Mouse (Mus musculus) megakaryocyte, embryonic 14.5 days (primary cell): ENCODE results near the gene Snx29. TPM values are rescaled to one million over a fixed set of nuclear protein-coding genes. Genes with fewer than 3 reads are reported as not detected.
"Not testable (repeated sequence)": the region's sequence is repeated elsewhere in the genome, so short reads cannot be mapped to it uniquely, and the experiment has no call there.

Experiments used
- H3K27me3 ChIP-seq: replicated peaks from 2 replicates; pipeline ENCODE3; 2012; ENCODE audit warnings: inconsistent platforms
- H3K36me3 ChIP-seq: replicated peaks from 2 replicates; pipeline ENCODE3; 2012; ENCODE audit warnings: low read length, inconsistent platforms, mixed read lengths
- H3K4me1 ChIP-seq: 2 replicates; pipeline ENCODE4 v1.6.1; 2012; ENCODE audit warnings: inconsistent platforms
- H3K4me3 ChIP-seq: replicated peaks from 2 replicates; pipeline ENCODE3; 2012; ENCODE audit warnings: moderate library complexity, mild to moderate bottlenecking, inconsistent platforms
- H3K9me3 ChIP-seq: 2 replicates; pipeline ENCODE4 v1.6.1; 2012; ENCODE audit warnings: inconsistent platforms
- FLI1 ChIP-seq: IDR thresholded peaks from 2 replicates; pipeline ENCODE4 v1.6.1; 2012; ENCODE audit warnings: low read length, inconsistent platforms, mixed read lengths
- GATA1 ChIP-seq: IDR thresholded peaks from 3 replicates; pipeline ENCODE4 v1.6.1; 2012; ENCODE audit warnings: mixed read lengths, low read length, inconsistent platforms, borderline replicate concordance
- polyA plus RNA-seq: library from polyadenylated mRNA; stranded (reverse); fragments of >175 nt; gene quantifications from 2 replicates; pipeline ENCODE4 v1.2.3, GENCODE M21; 2012; ENCODE audit warnings: low replicate concordance; ENCODE audit not compliant: insufficient read depth

Snx29 gene
- polyA plus RNA-seq, 1 experiment, result 3.9 TPM

DNA sequence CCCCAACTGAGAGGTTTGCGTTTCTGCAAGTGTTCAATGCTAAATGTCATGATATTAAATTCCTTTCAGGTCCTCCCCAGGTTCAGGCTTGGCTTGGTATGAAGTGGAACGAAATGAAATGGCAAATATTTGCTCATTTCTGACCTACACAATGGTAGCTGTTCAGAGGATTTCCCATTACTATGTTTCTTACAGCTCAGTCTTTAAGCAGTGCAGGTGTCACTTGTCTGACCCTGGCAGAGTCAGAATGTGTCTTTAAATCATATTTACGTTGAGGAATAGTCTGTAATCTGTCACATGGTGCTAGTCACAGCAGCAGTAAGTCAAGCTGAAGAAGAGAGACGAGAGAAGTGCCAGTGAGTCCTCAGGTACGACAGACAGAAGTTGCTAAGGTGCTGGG is 36.5 kb downstream of the Snx29 start:
- Histone ChIP-seq H3K9me3 (no peaks in the 10 kb centered on the region), H3K36me3 (peaks cover 32% of the 10 kb centered on the region)
- no peak for TF ChIP-seq GATA1
- no peak for TF ChIP-seq FLI1

DNA sequence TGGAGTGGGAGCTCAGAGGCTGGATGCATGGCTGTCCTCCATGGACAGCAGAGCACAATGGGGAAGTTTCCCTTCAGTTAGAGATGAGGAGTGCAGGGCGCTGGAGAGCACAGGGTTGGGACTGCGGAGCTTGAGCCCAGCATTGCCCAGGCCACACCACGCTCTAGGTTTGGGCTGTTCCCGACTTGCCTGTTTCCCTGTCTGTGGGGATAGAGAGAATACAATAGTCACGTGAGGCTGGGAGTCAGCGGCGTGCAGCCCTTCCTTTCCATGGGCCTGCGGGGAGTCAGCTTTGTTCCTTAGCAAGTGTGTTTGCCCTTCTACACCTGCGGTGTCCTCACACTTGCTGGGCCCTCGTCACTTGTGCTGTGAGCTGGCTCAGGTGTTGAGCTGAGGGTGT is 37.2 kb downstream of the Snx29 start:
- H3K9me3 ChIP-seq, result no peaks in the 10 kb centered on the region
- TF ChIP-seq GATA1, result no peak
- TF ChIP-seq FLI1, result no peak
- peaks cover 26% of the 10 kb centered on the region for H3K36me3 ChIP-seq
- H3K27me3 ChIP-seq, result no peaks in the 10 kb centered on the region
- H3K4me1 ChIP-seq, result no peaks in the 10 kb centered on the region
- no peak overlapping the region for H3K4me3 ChIP-seq

More for the DNA sequence above, 36.5 kb downstream of the Snx29 start:
- no peaks in the 10 kb centered on the region for H3K27me3 ChIP-seq
- H3K4me3 ChIP-seq, result no peak overlapping the region
- no peaks in the 10 kb centered on the region for H3K4me1 ChIP-seq

DNA sequence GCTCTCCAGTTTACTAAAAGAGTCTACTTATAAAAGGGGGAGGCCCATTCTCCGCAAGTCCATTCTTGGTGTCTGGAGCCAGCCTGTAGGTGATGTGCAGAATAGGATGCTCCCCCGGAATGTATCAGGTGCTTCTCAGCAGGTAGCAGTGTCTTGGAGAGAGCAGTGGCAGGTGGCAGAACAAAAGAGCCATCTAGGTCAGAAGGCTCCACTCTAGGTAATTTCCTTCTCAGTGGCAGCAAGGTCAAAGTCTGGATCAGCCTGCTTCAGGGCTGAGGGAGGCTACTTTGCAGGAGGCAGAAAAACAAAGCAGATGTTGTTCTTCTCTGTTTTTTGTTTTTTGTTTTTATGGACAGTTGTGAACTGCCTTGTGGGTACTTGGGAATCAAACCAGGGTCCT is 37.9 kb downstream of the Snx29 start:
- not testable (repeated sequence) for H3K9me3 ChIP-seq, H3K4me1 ChIP-seq, H3K4me3 ChIP-seq, H3K27me3 ChIP-seq
- H3K36me3 ChIP-seq, result peaks cover 21% of the 10 kb centered on the region

DNA sequence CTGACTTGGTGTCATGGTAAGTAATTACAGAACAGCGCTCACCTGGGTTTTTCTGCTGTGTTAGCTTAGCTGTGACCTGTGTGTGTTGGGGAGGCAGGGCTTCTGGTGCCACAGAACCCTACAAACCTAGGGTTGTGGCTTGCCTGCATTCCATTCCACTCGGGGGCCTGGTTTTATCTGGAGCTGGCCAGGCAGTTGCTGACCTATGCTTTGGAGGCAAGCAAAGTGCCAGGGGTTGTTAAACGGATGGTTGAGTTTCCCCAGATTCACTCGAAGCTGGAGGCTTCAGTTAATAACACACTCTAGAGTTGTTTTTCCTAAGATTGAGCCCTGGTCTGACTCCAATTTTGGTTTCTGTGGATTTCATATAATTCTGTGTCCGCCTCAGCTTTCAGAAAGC is 42.9 kb downstream of the Snx29 start:
- Histone ChIP-seq H3K27me3 (no peaks in the 10 kb centered on the region), H3K4me1 (peaks cover 22% of the 10 kb centered on the region), H3K4me3 (no peak overlapping the region), H3K36me3 (peaks cover 41% of the 10 kb centered on the region), H3K9me3 (no peaks in the 10 kb centered on the region)
- TF ChIP-seq FLI1 (no peak), GATA1 (no peak)

DNA sequence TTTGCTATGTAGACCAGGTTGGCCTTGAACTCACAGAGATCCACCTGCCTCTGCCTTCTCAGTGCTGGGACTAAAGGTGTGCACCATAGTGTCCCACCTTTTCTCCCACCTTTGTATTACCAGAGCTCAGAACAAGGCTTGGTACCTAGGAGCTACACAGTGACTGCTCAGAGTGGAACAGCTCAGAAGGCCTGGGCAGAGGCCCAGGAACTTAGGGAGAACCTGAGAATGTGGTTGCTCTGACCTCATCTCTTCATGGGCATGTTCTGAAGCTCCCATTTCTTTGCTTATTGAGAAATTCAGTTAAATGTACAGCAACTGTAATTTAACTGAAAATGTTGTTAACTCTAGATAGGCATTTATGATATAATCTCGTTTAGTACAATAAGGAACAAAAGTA is 44.1 kb downstream of the Snx29 start:
- Histone ChIP-seq H3K4me1 (peaks cover 25% of the 10 kb centered on the region), H3K36me3 (peaks cover 51% of the 10 kb centered on the region), H3K4me3 (no peak overlapping the region), H3K27me3 (no peaks in the 10 kb centered on the region), H3K9me3 (no peaks in the 10 kb centered on the region)
- TF ChIP-seq GATA1, result no peak
- TF ChIP-seq FLI1, result no peak

DNA sequence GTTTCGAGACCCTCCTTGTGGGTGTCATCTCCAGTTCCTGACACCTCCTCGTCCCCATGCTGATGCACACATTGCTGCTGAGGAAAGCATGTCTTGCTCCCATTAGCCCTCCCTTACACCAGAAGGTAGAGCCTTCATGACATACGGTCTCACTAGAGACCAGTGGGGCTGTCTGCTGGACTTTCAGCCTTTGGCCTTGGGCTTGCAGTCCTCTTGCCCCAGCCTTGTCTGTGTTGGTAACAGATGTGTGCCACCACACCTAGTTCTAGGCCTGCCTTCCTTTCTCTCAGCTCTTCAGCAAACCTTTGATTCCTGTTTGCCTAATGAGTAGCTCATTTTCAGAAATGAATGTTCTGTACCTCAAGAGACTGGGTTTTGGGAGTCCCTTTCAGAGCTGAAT is 45.7 kb downstream of the Snx29 start:
- Histone ChIP-seq H3K4me3 (no peak overlapping the region), H3K4me1 (peaks cover 25% of the 10 kb centered on the region), H3K27me3 (no peaks in the 10 kb centered on the region), H3K36me3 (peaks cover 53% of the 10 kb centered on the region), H3K9me3 (no peaks in the 10 kb centered on the region)
- TF ChIP-seq GATA1, result no peak
- TF ChIP-seq FLI1, result no peak

DNA sequence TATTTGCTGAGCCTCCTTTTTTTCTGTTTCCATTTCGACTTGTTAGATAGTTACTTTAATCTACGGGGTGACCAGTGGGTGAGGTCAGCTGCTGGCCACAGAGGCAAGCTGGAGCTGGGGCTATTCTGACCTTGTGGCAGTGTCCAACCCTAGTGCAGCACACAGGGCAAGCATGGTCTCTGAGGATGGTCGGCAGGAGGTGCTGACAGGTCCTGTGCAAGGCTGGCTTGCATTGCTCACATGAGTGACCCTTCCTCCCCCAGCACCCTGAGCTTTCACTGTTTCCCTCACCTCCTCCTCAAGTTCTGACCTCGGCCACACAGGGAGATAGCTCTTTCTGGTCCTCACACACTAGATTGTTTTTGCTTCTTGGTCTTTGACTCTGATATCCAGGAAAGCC is 46.5 kb downstream of the Snx29 start:
- no peaks in the 10 kb centered on the region for H3K27me3 ChIP-seq
- H3K4me1 ChIP-seq, result peaks cover 25% of the 10 kb centered on the region
- peaks cover 54% of the 10 kb centered on the region for H3K36me3 ChIP-seq
- no peaks in the 10 kb centered on the region for H3K9me3 ChIP-seq
- TF ChIP-seq FLI1, result no peak
- no peak for TF ChIP-seq GATA1
- H3K4me3 ChIP-seq, result peak overlapping the region; percentile 69

DNA sequence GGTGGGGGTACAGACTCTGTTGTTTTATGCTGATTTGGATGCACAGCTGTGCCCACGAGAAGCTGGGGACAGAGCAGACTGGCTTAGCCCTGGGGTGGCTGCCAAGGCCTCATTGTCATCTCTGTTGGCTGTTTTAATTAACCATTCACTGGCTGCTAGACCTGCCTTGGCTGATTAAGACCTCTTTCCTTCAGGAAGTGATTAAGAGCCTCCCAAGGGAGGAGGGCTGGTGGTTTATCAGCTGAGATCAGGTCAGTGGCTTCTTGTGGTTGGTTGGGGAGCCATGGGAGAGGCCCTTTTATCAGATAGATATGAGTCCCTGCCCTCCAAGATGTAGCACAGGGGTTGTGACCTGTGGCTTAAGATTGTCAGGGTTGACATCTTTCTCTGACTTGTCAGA is 46.9 kb downstream of the Snx29 start:
- Histone ChIP-seq H3K9me3 (no peaks in the 10 kb centered on the region), H3K27me3 (no peaks in the 10 kb centered on the region), H3K4me1 (peaks cover 25% of the 10 kb centered on the region), H3K36me3 (peaks cover 54% of the 10 kb centered on the region), H3K4me3 (no peak overlapping the region)
- TF ChIP-seq GATA1, result no peak
- no peak for TF ChIP-seq FLI1

DNA sequence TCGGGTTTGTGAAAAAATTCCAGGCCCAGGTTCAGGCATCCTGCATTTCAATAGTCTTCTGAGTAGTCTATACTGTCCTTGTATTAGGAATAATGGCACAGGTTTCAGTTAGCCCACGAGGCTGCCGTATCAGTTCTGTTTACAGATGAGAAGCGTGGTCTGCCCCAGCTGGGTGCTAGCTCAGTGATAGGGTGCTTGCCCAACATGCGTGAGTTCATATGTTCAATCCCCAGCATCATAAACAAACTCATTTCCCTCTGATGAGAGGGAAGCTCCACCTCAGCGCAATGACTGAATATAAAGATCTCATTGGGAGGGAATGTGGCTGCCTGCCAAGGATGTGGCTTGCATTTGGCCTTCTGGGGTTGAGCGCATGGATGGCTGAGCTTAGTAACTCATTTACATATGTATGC is 47.4 kb downstream of the Snx29 start:
- Histone ChIP-seq H3K9me3 (no peaks in the 10 kb centered on the region), H3K36me3 (peaks cover 54% of the 10 kb centered on the region), H3K4me1 (peaks cover 25% of the 10 kb centered on the region), H3K4me3 (no peak overlapping the region), H3K27me3 (no peaks in the 10 kb centered on the region)
- no peak for TF ChIP-seq GATA1
- TF ChIP-seq FLI1, result no peak

DNA sequence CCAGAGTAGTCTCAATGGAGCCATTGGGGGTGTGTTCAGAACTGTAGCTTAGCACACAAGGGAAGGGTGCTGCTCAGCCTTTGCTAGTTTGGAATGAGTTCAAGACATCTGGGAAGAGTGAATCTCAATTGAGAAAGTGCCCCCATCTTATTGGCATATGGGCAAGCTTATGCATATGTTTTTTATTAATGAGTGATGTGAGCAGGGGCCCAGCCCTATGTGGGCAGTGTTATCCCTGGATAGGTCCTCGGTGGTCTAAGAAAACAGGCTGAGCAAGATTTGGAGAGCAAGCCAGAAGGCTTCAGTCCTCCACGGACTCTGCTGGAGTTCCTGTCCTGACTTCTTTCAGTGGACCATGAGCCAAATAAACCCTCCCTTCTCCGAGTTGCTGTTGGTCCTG is 56.6 kb downstream of the Snx29 start:
- Histone ChIP-seq H3K9me3 (peaks cover 5% of the 10 kb centered on the region; the same call in 1 of the 2 replicates), H3K4me3 (no peak overlapping the region), H3K27me3 (peaks cover 2% of the 10 kb centered on the region), H3K36me3 (peaks cover 37% of the 10 kb centered on the region), H3K4me1 (peaks cover 20% of the 10 kb centered on the region)
- TF ChIP-seq GATA1, result no peak
- TF ChIP-seq FLI1, result no peak

DNA sequence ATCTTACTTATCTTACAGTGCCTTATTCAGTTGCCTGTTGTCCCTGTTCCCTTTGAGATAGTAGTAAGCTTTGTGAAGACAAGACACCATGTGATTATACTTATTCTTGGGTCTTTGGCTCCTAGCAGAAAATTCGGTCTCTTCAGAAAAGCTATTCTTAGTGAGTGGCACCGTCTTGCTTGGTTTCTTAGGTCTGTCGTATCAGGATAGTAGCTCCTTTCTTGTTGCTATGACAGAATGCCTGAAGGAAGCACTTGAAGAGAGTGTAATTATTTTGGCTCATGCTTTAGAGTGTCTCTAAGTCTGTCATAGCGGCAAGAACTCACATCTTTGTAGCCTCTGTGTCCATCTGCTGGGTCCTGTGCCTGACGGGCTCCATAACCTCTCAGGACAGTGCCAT is 57.3 kb downstream of the Snx29 start:
- peaks cover 2% of the 10 kb centered on the region for H3K27me3 ChIP-seq
- H3K4me3 ChIP-seq, result no peak overlapping the region
- TF ChIP-seq FLI1, result no peak
- no peak for TF ChIP-seq GATA1

More for the DNA sequence above, 57.3 kb downstream of the Snx29 start:
- peaks cover 27% of the 10 kb centered on the region for H3K4me1 ChIP-seq
- peaks cover 39% of the 10 kb centered on the region for H3K36me3 ChIP-seq
- peaks cover 5% of the 10 kb centered on the region; the same call in 1 of the 2 replicates for H3K9me3 ChIP-seq
